Mouse (Mus musculus): Measurements from ENCODE around the gene Lhfpl3. TPM values are rescaled to one million over a fixed set of nuclear protein-coding genes. Genes with fewer than 3 reads are reported as not detected.

The Lhfpl3 gene
- polyA plus RNA-seq, 1 experiment from 2014 or later: not detected

DNA sequence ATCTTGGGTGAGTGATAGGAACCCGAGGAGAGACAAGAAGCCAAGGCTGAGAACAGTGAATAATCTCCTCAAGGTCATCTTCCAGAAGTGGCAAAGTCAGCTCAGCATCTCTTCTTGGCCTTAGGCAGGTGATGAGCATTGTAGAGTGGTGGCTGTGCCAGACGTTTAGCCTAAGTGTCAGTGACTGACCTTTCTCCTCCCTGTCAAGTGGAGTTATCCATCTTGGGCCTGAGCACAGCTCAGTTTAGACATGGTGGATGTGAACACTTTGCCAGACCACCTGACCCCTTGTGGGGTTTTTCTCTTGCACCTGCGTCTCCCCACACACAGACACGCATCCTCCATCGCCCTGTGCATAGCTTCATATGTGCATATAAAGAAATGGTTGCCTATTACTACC, 305.6 kb downstream of the Lhfpl3 start:
- H3K9me3 ChIP-seq (ENCODE audit: low read length): no peaks in the 10 kb centered on the region
- H3K4me1 ChIP-seq (ENCODE audit: insufficient read depth): no peaks in the 10 kb centered on the region
- H3K4me3 ChIP-seq (ENCODE audit: low read depth, low read length): no peak overlapping the region
- DNase-seq (no peak), ATAC-seq (no peak)
- TF ChIP-seq EP300 (IDR thresholded peaks at IDR 0.05; ENCODE audit: low read depth): no peak
- no peak for TF ChIP-seq CTCF (IDR thresholded peaks at IDR 0.05; ENCODE audit: low read depth)
- H3K27ac ChIP-seq (ENCODE audit: low read depth): no peak overlapping the region
- no peaks in the 10 kb centered on the region for H3K36me3 ChIP-seq (replicated peaks; ENCODE audit: insufficient read depth, low read length)
- no peaks in the 10 kb centered on the region for H3K27me3 ChIP-seq (ENCODE audit: insufficient read depth, low read length)
- no peak overlapping the region for H3K4me2 ChIP-seq (ENCODE audit: low read depth, low read length)
- H3K9ac ChIP-seq (replicated peaks): no peak overlapping the region
- 75% methylated on average over 5 of the region's 5 CpGs for WGBS (ENCODE audit: insufficient replicate concordance)

DNA sequence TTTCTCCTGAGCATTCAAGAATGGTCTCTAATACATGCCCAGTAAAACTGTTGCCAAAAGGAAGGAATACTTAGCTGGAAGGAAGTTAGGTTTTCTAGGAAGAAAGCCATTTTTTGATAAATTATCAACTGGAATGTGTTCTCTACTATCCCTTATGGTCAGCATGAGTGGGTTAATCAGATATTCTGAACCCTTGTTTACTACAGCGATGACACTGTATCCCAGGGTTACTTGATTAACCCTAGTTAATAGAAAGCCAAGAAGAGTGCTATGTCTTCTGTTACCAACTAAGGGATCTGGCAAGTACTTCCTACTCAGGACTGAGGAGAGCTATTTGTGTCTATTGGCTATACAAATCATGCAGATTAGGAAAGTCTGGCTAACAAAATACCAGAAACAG, 349.0 kb downstream of the Lhfpl3 start:
- no peak for ATAC-seq
- no peak overlapping the region for H3K27ac ChIP-seq (ENCODE audit: low read depth)
- H3K27me3 ChIP-seq (ENCODE audit: insufficient read depth, low read length): no peaks in the 10 kb centered on the region
- no peak overlapping the region for H3K9ac ChIP-seq (replicated peaks)
- H3K4me2 ChIP-seq (ENCODE audit: low read depth, low read length): no peak overlapping the region
- no peaks in the 10 kb centered on the region for H3K36me3 ChIP-seq (replicated peaks; ENCODE audit: insufficient read depth, low read length)
- no peaks in the 10 kb centered on the region for H3K4me1 ChIP-seq (ENCODE audit: insufficient read depth)
- DNase-seq: no peak
- H3K4me3 ChIP-seq (ENCODE audit: low read depth, low read length): no peak overlapping the region
- TF ChIP-seq CTCF (IDR thresholded peaks at IDR 0.05; ENCODE audit: low read depth): no peak
- no peak for TF ChIP-seq EP300 (IDR thresholded peaks at IDR 0.05; ENCODE audit: low read depth)
- 63% methylated on average over 1 of the region's 1 CpGs for WGBS (ENCODE audit: insufficient replicate concordance)
- H3K9me3 ChIP-seq (ENCODE audit: low read length): no peaks in the 10 kb centered on the region

DNA sequence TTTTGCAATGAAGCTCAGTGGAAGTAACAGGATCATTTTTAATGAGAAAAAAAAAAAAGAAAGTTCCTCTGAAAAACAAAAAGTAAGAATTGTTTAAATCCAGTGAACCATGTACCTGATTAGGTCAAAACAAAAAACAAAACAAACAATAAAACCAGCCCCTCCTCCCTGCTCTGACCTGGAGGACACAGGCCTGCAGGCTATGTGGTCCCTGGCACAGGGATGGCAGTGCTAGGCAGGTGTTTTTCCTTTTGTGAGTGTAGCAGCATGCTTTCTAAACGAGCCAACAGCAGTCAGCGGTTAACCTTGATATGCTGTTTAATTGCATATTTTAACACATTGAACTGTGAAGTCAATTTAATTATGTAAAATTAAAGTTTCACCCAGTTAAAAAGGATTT, 360.7 kb downstream of the Lhfpl3 start:
- WGBS (ENCODE audit: insufficient replicate concordance): 63% methylated on average over 2 of the region's 2 CpGs
- TF ChIP-seq CTCF (IDR thresholded peaks at IDR 0.05; ENCODE audit: low read depth): no peak
- no peak for TF ChIP-seq EP300 (IDR thresholded peaks at IDR 0.05; ENCODE audit: low read depth)

DNA sequence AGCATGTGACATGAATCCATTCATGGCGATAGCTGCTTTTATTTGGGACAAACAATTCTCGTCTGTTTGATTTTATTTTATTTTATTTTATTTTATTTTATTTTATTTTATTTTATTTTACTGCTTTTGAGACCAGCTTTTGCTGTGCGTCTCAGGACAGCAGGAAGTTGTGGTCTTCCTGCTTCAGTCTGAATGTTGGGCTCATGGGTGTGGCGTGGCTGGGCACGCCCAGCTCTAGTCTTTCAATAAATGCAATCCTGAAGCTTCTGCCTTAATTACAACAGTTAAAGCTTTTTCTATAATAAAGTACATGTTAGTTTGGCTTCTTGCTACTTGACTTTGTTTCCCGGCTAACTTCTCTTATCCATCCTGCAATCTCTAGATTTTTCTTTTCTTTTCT, 365.4 kb downstream of the Lhfpl3 start:
- H3K36me3 ChIP-seq (replicated peaks; ENCODE audit: insufficient read depth, low read length): no peaks in the 10 kb centered on the region
- DNase-seq (no peak), ATAC-seq (no peak)
- no peaks in the 10 kb centered on the region for H3K9me3 ChIP-seq (ENCODE audit: low read length)
- no peaks in the 10 kb centered on the region for H3K4me1 ChIP-seq (ENCODE audit: insufficient read depth)
- no peaks in the 10 kb centered on the region for H3K27me3 ChIP-seq (ENCODE audit: insufficient read depth, low read length)
- no peak overlapping the region for H3K4me2 ChIP-seq (ENCODE audit: low read depth, low read length)
- no peak overlapping the region for H3K9ac ChIP-seq (replicated peaks)
- 57% methylated on average over 6 of the region's 6 CpGs for WGBS (ENCODE audit: insufficient replicate concordance)
- no peak for TF ChIP-seq CTCF (IDR thresholded peaks at IDR 0.05; ENCODE audit: low read depth)
- TF ChIP-seq EP300 (IDR thresholded peaks at IDR 0.05; ENCODE audit: low read depth): no peak
- H3K27ac ChIP-seq (ENCODE audit: low read depth): no peak overlapping the region
- no peak overlapping the region for H3K4me3 ChIP-seq (ENCODE audit: low read depth, low read length)

More for the DNA sequence above, 360.7 kb downstream of the Lhfpl3 start:
- DNase-seq (no peak), ATAC-seq (no peak)
- Histone ChIP-seq H3K27me3 (ENCODE audit: insufficient read depth, low read length) (no peaks in the 10 kb centered on the region), H3K4me2 (ENCODE audit: low read depth, low read length) (no peak overlapping the region), H3K9me3 (ENCODE audit: low read length) (no peaks in the 10 kb centered on the region), H3K36me3 (replicated peaks; ENCODE audit: insufficient read depth, low read length) (no peaks in the 10 kb centered on the region), H3K4me3 (ENCODE audit: low read depth, low read length) (no peak overlapping the region), H3K4me1 (ENCODE audit: insufficient read depth) (no peaks in the 10 kb centered on the region), H3K9ac (replicated peaks) (no peak overlapping the region), H3K27ac (ENCODE audit: low read depth) (no peak overlapping the region)

DNA sequence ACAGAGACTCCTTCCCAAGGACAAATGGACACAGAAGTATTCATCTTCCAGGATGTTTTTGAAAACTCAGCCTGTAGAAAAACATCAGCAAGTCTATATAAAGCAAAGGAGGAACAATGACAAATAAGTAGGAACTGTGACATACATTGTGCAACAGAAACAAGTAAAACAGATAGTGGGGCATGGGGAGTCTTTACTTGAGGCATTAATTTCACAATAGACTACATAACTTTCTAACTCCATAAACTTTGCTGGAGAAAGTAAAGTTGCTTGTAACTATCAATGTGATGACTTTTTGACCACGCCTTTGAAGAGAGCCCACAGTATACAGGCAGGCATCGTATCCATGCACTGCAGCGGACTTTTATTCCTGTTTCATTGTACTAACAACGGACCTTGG, 368.4 kb downstream of the Lhfpl3 start:
- no peaks in the 10 kb centered on the region for H3K9me3 ChIP-seq (ENCODE audit: low read length)
- no peak overlapping the region for H3K9ac ChIP-seq (replicated peaks)
- TF ChIP-seq EP300 (IDR thresholded peaks at IDR 0.05; ENCODE audit: low read depth) (no peak), CTCF (IDR thresholded peaks at IDR 0.05; ENCODE audit: low read depth) (no peak)
- no peaks in the 10 kb centered on the region for H3K36me3 ChIP-seq (replicated peaks; ENCODE audit: insufficient read depth, low read length)
- ATAC-seq (no peak), DNase-seq (no peak)
- WGBS (ENCODE audit: insufficient replicate concordance): 78% methylated on average over 4 of the region's 4 CpGs
- no peaks in the 10 kb centered on the region for H3K27me3 ChIP-seq (ENCODE audit: insufficient read depth, low read length)
- H3K4me2 ChIP-seq (ENCODE audit: low read depth, low read length): no peak overlapping the region
- no peak overlapping the region for H3K27ac ChIP-seq (ENCODE audit: low read depth)
- H3K4me1 ChIP-seq (ENCODE audit: insufficient read depth): no peaks in the 10 kb centered on the region
- no peak overlapping the region for H3K4me3 ChIP-seq (ENCODE audit: low read depth, low read length)

DNA sequence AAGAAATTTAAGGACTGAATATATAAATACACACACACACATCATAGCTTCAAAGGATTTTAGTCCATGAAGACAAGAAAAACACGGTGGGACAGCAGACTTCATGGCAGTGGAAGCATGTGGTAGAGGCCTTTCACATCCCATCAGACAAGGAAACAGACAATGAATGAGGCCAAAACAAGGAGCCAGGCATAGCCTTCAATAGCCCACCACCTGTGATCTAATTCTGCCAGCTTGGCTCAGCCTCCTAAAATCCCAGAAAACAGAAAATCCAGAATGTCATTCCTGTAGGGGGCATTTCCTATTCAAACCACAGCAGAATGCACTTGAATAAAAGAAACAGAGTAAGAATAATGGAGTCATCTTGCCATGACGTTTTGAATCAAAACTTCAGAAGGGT, 381.0 kb downstream of the Lhfpl3 start:
- Histone ChIP-seq H3K27me3 (ENCODE audit: insufficient read depth, low read length) (no peaks in the 10 kb centered on the region), H3K4me2 (ENCODE audit: low read depth, low read length) (no peak overlapping the region), H3K4me1 (ENCODE audit: insufficient read depth) (no peaks in the 10 kb centered on the region), H3K27ac (ENCODE audit: low read depth) (no peak overlapping the region), H3K4me3 (ENCODE audit: low read depth, low read length) (no peak overlapping the region), H3K9me3 (ENCODE audit: low read length) (no peaks in the 10 kb centered on the region), H3K9ac (replicated peaks) (no peak overlapping the region), H3K36me3 (replicated peaks; ENCODE audit: insufficient read depth, low read length) (no peaks in the 10 kb centered on the region)
- DNase-seq (no peak), ATAC-seq (no peak)
- 50% methylated on average over 2 of the region's 2 CpGs for WGBS (ENCODE audit: insufficient replicate concordance)
- TF ChIP-seq EP300 (IDR thresholded peaks at IDR 0.05; ENCODE audit: low read depth) (no peak), CTCF (IDR thresholded peaks at IDR 0.05; ENCODE audit: low read depth) (no peak)
